Comparison of ENCODE assay signal across 9 mouse cellular contexts in the genomic region with DNA sequence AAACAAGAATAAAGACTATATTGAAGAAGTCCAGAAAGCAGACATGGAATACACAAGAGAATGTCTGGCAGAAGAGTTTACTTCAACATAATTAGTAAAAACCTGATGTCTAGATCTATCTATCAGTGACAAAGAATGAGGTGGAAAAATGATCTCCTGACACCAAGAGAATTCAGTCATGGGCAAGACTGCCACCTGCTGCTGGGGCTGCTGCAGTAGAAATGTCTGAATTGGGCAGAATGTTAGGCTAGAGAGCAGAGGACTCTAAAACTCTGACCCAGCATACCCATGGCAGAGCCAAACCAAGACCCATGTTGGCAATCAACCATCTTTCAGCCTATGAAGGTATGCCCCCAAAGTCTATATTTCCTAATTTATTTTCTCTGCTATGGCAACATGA.
DNase-seq lines count a peak whose midpoint lies in the region; ATAC-seq and TF ChIP-seq lines count a peak whose summit lies in the region.
"Had no signal": no experiment of that assay in that cellular context is flagged by ENCODE, and none has a peak within 500 bp of the region (broad histone marks: within the 10 kb centered on the region; RNA-seq: fewer than 3 reads in every experiment).

No protein-coding gene starts in this region.

- ATAC-seq in heart, embryonic 11.5 days (replicated peaks; ENCODE audit: insufficient number of reproducible peaks, low FRiP score, low TSS enrichment) = no peak

- peak; percentile 61 for DNase-seq in heart, embryonic 10.5 days (ENCODE audit: low spot score)
- DNase-seq in cerebellum, adult 11-12 months = peak; percentile 43
- peak; percentile 53 for DNase-seq in kidney, postnatal 10 days
- peak; percentile 6 for DNase-seq in lung, postnatal 36 days
- no peak for DNase-seq in thymus, postnatal 4 days
- DNase-seq in spleen, postnatal 36 days (ENCODE audit: low spot score in 2 of 2) = no peak
- DNase-seq: liver, embryonic 13.5 days had no signal

- no peak overlapping the region for H3K4me2 ChIP-seq in heart, embryonic 11.5 days
- H3K4me2 ChIP-seq: liver, embryonic 13.5 days had no signal

- no peaks in the 10 kb centered on the region for H3K36me3 ChIP-seq in heart, embryonic 10.5 days
- H3K36me3 ChIP-seq in heart, embryonic 11.5 days (ENCODE audit: control insufficient read depth, insufficient read depth, low read length) = no peaks in the 10 kb centered on the region
- H3K36me3 ChIP-seq in E14TG2a.4 (ENCODE audit: insufficient read depth, low read length) = no peaks in the 10 kb centered on the region
- H3K36me3 ChIP-seq: liver, embryonic 13.5 days had no signal

- no peaks in the 10 kb centered on the region for H3K4me1 ChIP-seq in heart, embryonic 10.5 days
- H3K4me1 ChIP-seq in heart, embryonic 11.5 days (ENCODE audit: control insufficient read depth, insufficient read depth, low read length) = no peaks in the 10 kb centered on the region
- no peaks in the 10 kb centered on the region for H3K4me1 ChIP-seq in E14TG2a.4 (replicated peaks; ENCODE audit: low read depth, low read length)
- H3K4me1 ChIP-seq: liver, embryonic 13.5 days had no signal

- H3K4me3 ChIP-seq in heart, embryonic 10.5 days = no peak overlapping the region
- H3K4me3 ChIP-seq in heart, embryonic 11.5 days (ENCODE audit: low read depth, low read length) = no peak overlapping the region
- H3K4me3 ChIP-seq in E14TG2a.4 (replicated peaks; ENCODE audit: low read length) = no peak overlapping the region
- H3K4me3 ChIP-seq: liver, embryonic 13.5 days had no signal

- H3K9ac ChIP-seq in heart, embryonic 11.5 days (ENCODE audit: low read depth, low read length) = no peak overlapping the region
- H3K9ac ChIP-seq: liver, embryonic 13.5 days had no signal

- TF ChIP-seq CTCF in E14TG2a.4 (conservative IDR thresholded peaks at IDR 0.05; ENCODE audit: low read length) = peak; percentile 24; the same call in 1 of the 2 replicates

- H3K27ac ChIP-seq in heart, embryonic 10.5 days = no peak overlapping the region
- no peak overlapping the region for H3K27ac ChIP-seq in heart, embryonic 11.5 days (ENCODE audit: low read depth, low read length)
- H3K27ac ChIP-seq: liver, embryonic 13.5 days had no signal

- no peaks in the 10 kb centered on the region for H3K9me3 ChIP-seq in heart, embryonic 10.5 days
- no peaks in the 10 kb centered on the region for H3K9me3 ChIP-seq in heart, embryonic 11.5 days (replicated peaks; ENCODE audit: control insufficient read depth, low read length)
- no peaks in the 10 kb centered on the region for H3K9me3 ChIP-seq in E14TG2a.4 (ENCODE audit: low read length)
- H3K9me3 ChIP-seq: liver, embryonic 13.5 days had no signal

- H3K27me3 ChIP-seq in heart, embryonic 10.5 days (ENCODE audit: insufficient read depth, poor library complexity, severe bottlenecking) = no peaks in the 10 kb centered on the region
- H3K27me3 ChIP-seq in heart, embryonic 11.5 days (ENCODE audit: control insufficient read depth, insufficient read depth, low read length) = no peaks in the 10 kb centered on the region
- no peaks in the 10 kb centered on the region for H3K27me3 ChIP-seq in E14TG2a.4 (ENCODE audit: insufficient read depth, low read length)
- H3K27me3 ChIP-seq: liver, embryonic 13.5 days had no signal

Comparison
In these comparisons a context has a peak if more than half of its experiments do, and no peak if none do; other contexts are left out.
1. DNase-seq: peak in heart, embryonic 10.5 days (single experiment), cerebellum, adult 11-12 months (single experiment), kidney, postnatal 10 days (single experiment) and lung, postnatal 36 days (single experiment); none in thymus, postnatal 4 days (single experiment) and spleen, postnatal 36 days (0 of 2).